Mouse (Mus musculus) spleen, adult 10 weeks (tissue): ENCODE data around the gene Thbs3. TPM values are rescaled to one million over a fixed set of nuclear protein-coding genes. Genes with fewer than 3 reads are reported as not detected.

Experiments used
- polyA plus RNA-seq: library from polyadenylated mRNA; stranded (reverse); fragments of 350-450 nt; fragmentation: Illumina TruSeq; extraction: RNeasy Lipid Tissue Mini Kit (QIAGEN cat#74804); gene quantifications from one replicate; pipeline ENCODE4 v1.2.3, GENCODE M21; 2015; ENCODE audit warnings: low replicate concordance; ENCODE audit not compliant: insufficient read depth

The Thbs3 gene
- polyA plus RNA-seq: 2.9 TPM

GRCm38 (mm10) chr3:89214681-89215411 lies at the start of gene Thbs3:
Gene Thbs3, plus strand, starts transcription at chr3:89215180.

DNA sequence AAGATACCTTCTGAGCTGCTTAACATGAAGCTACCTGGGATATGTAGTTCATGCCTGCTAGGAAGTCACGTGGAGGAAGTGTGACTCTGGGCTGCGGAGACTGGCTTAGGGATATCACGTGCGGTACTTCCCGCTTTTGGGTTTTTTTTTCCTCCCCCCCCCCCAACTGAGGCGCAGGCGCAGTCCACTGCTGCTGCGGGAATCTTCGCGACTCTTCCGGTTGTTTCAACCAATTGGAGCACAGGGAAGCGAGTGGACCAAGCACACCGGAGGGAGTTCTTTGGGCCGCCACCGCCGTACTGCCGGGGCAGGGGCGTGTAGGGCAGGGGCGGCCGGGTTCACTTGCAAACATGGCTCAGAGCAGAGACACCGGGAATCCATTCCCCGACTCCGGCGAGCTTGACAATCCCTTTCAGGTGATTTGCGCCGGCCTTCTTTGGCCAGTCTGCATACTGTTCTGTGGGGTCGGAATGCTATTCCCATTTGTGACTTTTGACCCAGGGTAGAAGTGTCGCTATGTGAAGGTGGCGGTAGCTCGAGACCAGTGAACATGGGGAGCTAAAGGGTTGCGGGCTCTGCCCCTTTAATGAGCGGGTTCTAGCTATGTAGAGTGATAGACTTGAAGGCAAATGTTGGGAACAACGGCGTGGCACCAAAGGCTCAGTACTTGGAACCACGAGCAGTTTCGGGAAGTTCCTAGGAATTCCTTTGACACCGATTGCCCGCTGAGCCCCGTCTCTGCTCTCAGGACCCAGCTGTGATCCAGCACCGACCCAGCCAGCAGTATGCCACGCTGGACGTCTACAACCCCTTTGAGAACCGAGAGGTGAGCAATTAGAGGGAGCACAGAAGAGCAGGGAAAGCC lies 37.5 kb upstream of the Thbs3 start, which contains the start of gene Scamp3:
Gene Scamp3, plus strand, starts transcription at position 232 of the 865 bp plus-strand sequence.

GRCm38 (mm10) chr3:89183058-89183958 lies 31.7 kb upstream of the Thbs3 start, which contains the start of gene Fam189b:
Gene Fam189b, plus strand, starts transcription at chr3:89183143.

DNA sequence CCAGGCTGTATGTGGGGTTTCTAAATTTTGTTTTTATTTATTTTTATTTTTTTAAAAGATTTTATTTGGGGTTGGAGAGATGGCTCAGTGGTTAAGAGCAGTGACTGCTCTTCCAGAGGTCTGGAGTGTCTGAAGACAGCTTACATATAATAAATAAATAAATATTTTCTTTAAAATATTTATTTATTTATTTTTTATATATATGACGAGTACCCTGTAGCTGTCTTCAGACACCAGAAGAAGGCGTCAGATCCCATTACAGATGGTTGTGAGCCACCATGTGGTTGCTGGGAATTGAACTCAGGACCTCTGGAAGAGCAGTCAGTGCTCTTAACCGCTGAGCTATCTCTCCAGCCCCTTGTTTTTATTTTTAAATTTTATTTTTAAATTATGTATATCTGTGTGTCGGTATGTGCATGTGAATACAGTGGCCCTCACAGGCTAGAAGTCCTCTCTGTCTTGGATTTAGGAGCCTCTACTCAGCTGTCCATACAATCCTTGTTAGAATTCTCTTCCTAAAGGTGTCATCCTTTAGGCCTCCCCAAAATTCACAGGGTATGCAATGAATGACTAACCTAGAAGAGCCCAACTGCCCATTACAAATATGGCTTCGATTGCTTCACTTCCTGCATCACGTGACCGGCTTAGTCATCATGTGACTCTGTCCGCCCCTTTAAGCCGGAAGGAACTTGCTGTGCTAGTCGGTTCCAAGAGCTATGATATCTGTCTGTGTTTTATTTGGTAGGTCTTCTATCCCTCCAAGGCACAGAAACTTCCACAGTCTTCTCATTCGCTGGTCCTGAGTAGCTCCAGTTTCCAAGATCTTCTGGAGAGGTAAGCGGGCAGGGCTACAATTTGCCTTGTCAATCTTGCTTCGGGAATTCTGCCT lies 12.5 kb upstream of the Thbs3 start, which contains the start of gene Gba:
Gene Gba, plus strand, starts transcription at position 676 of the 889 bp plus-strand sequence.

DNA sequence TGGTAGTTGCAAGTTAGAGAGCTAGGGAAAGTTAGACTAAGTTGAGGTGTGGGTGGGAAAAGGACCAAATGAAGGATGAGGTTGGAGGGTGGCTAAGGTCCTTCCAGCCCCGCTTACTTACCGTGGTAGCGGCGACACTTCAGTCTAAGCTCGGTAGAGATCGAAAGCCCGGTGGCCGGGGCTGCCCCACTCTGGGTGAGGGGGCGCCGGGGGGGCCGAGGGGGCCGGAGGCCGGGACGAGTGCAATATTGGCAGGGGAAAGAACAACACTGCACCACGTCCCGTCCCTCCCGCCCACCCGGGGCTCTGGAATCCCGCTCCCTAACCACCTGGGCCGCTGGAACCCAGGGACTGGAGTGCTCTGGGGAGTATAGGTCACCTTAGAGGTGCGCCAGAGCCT lies 11.9 kb downstream of the Thbs3 start, which contains the start of gene Mtx1:
Gene Mtx1, minus strand, starts transcription at position 189 of the 400 bp plus-strand sequence.

GRCm38 (mm10) chr3:89228836-89229235 lies 13.9 kb downstream of the Thbs3 start, which contains the start of gene Muc1:
Gene Muc1, plus strand, starts transcription at chr3:89229057.

GRCm38 (mm10) chr3:89245688-89246171 lies 30.8 kb downstream of the Thbs3 start, which contains the start of gene Krtcap2:
Gene Krtcap2, plus strand, starts transcription at chr3:89245966.

GRCm38 (mm10) chr3:89246261-89247100 lies 31.5 kb downstream of the Thbs3 start, which contains the start of gene Trim46:
Gene Trim46, minus strand, starts transcription at chr3:89246309.

DNA sequence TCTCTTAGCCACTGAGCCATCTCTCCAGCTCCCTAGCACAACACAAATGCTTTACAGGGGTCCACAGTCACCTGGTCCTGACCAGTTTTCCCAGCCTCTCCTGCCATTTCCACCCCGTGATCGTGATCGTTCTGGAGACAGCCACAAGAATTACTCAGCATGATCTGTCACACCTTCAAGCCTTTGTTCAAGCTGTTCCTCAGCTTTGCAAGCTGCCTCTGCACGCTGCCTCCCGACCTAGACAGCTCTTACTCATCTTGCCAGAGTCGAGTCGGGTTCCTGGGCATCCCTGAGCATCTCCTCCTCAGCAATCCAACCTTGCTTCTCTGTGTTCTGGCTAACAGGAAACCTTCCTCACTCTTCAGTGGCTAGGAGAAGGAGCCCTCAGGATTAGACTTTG lies 44.1 kb downstream of the Thbs3 start, which contains the start of gene Dpm3:
Gene Dpm3, plus strand, starts transcription at position 283 of the 400 bp plus-strand sequence.

DNA sequence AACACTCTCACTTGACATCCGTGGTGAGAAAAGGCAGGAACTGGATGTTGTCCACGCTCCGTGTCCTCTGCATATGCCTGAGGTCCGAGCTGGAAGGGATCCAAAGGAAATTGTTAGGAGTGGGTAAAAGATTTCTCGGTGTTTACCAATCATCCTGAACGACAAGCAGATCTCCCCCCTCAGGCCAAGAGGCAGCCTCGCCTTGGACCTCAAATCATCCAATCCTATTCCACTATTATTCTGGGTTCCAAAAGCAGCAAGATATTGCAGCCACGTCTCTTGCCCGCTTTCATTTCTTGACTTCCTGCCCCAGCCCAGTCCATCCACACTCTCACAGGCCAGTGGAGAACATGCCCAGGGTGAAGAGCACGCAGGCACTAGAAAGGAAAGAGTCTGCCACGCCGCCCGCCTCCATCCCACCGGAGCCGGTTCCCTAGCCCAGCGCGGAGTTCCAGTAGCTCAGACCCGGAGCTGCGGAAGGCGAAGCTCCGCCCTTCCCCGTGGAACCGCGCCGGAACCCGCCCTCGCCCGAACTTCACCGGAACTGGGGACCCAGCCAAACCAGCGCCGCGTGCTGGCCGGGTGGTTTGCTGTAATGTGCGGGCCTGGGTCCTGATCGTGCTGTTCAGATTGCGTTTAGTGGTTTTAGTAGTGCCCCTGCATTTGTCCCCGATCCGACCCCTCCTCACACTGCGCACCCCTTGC lies 55.2 kb downstream of the Thbs3 start, which contains the start of gene Slc50a1:
Gene Slc50a1, minus strand, starts transcription at position 520 of the 705 bp plus-strand sequence.

Other genes with a start within 250 kb of the Thbs3 start
- gene Rusc1, start 121.9 kb upstream of the Thbs3 start, polyA plus RNA-seq: 22.4 TPM
- not detected for gene Gm43738, start 114.1 kb upstream of the Thbs3 start, polyA plus RNA-seq
- 37.3 TPM for gene Fdps, start 113.2 kb upstream of the Thbs3 start, polyA plus RNA-seq
- gene Pklr, start 79.0 kb upstream of the Thbs3 start, polyA plus RNA-seq: 1.8 TPM
- 0.23 TPM for gene Hcn3, start 55.0 kb upstream of the Thbs3 start, polyA plus RNA-seq
- gene Clk2, start 50.4 kb upstream of the Thbs3 start, polyA plus RNA-seq: 91.6 TPM
- 49.7 TPM for gene Scamp3, start 37.7 kb upstream of the Thbs3 start, polyA plus RNA-seq
- 19.3 TPM for gene Fam189b, start 32.0 kb upstream of the Thbs3 start, polyA plus RNA-seq
- gene Gba, start 12.3 kb upstream of the Thbs3 start, polyA plus RNA-seq: 71.7 TPM
- 58.4 TPM for gene Mtx1, start 11.9 kb downstream of the Thbs3 start, polyA plus RNA-seq
- gene Muc1, start 13.9 kb downstream of the Thbs3 start, polyA plus RNA-seq: 0.52 TPM
- 83.8 TPM for gene Krtcap2, start 30.8 kb downstream of the Thbs3 start, polyA plus RNA-seq
- 0.54 TPM for gene Trim46, start 31.1 kb downstream of the Thbs3 start, polyA plus RNA-seq
- gene Dpm3, start 44.2 kb downstream of the Thbs3 start, polyA plus RNA-seq: 3.5 TPM
- gene Slc50a1, start 55.4 kb downstream of the Thbs3 start, polyA plus RNA-seq: 93.1 TPM
- 3.6 TPM for gene Efna1, start 66.0 kb downstream of the Thbs3 start, polyA plus RNA-seq
- gene Efna3, start 107.8 kb downstream of the Thbs3 start, polyA plus RNA-seq: not detected
- not detected for gene Efna4, start 122.8 kb downstream of the Thbs3 start, polyA plus RNA-seq
- 18.7 TPM for gene Adam15, start 134.8 kb downstream of the Thbs3 start, polyA plus RNA-seq
- gene Dcst2, start 146.8 kb downstream of the Thbs3 start, polyA plus RNA-seq: 0.36 TPM
- gene Dcst1, start 150.1 kb downstream of the Thbs3 start, polyA plus RNA-seq: 0.44 TPM
- 14.7 TPM for gene Zbtb7b, start 179.6 kb downstream of the Thbs3 start, polyA plus RNA-seq
- 5.6 TPM for gene Lenep, start 187.6 kb downstream of the Thbs3 start, polyA plus RNA-seq
- 16.6 TPM for gene Flad1, start 196.7 kb downstream of the Thbs3 start, polyA plus RNA-seq
- gene Cks1b, start 203.2 kb downstream of the Thbs3 start, polyA plus RNA-seq: 31.1 TPM
- gene Shc1, start 203.3 kb downstream of the Thbs3 start, polyA plus RNA-seq: 56.3 TPM
- gene Pygo2, start 215.0 kb downstream of the Thbs3 start, polyA plus RNA-seq: 34.0 TPM
- 51.6 TPM for gene Pbxip1, start 221.5 kb downstream of the Thbs3 start, polyA plus RNA-seq
- 16.0 TPM for gene Pmvk, start 239.4 kb downstream of the Thbs3 start, polyA plus RNA-seq